Mouse (Mus musculus) kidney, adult 8-10 months (tissue): ENCODE measurements around the gene Ubac2.
"Not testable (repeated sequence)": the region's sequence is repeated elsewhere in the genome, so short reads cannot be mapped to it uniquely, and the experiment has no call there.

ENCODE experiments used
- DNase-seq, 2 experiments: peaks; one replicate each; pipeline ENCODE4 v3.0.0; 2022

Ubac2 gene

GRCm38 (mm10) chr14:121878176-121878858, at the start of gene Ubac2:
TSS of gene Ubac2 (plus strand) at chr14:121878620.
- peak; percentile 98 for DNase-seq

- no peak for DNase-seq
Observed at GRCm38 (mm10) chr14:121829816-121830442, 48.5 kb upstream of the Ubac2 start.

GRCm38 (mm10) chr14:121833001-121833520, 45.4 kb upstream of the Ubac2 start:
- DNase-seq, result no peak

GRCm38 (mm10) chr14:121838161-121838560, 40.3 kb upstream of the Ubac2 start:
- DNase-seq, result no peak

- no peak for DNase-seq
Observed at GRCm38 (mm10) chr14:121840217-121840616, 38.2 kb upstream of the Ubac2 start.

- no peak for DNase-seq
Observed at GRCm38 (mm10) chr14:121844486-121844885, 33.9 kb upstream of the Ubac2 start.

GRCm38 (mm10) chr14:121851231-121851630, 27.2 kb upstream of the Ubac2 start:
- no peak for DNase-seq

GRCm38 (mm10) chr14:121852531-121852930, 25.9 kb upstream of the Ubac2 start:
- DNase-seq, result no peak

GRCm38 (mm10) chr14:121865162-121865561, 13.3 kb upstream of the Ubac2 start:
- peak; percentile 57 to 79 for DNase-seq

GRCm38 (mm10) chr14:121866574-121866973, 11.8 kb upstream of the Ubac2 start:
- no peak for DNase-seq

- no peak for DNase-seq
Observed at GRCm38 (mm10) chr14:121869111-121869510, 9.3 kb upstream of the Ubac2 start.

- no peak for DNase-seq
Observed at GRCm38 (mm10) chr14:121872760-121873159, 5.7 kb upstream of the Ubac2 start.

- no peak for DNase-seq
Observed at GRCm38 (mm10) chr14:121873172-121873571, 5.2 kb upstream of the Ubac2 start.

GRCm38 (mm10) chr14:121873646-121874045, 4.8 kb upstream of the Ubac2 start:
- DNase-seq, result no peak

- not testable (repeated sequence) for DNase-seq
Observed at GRCm38 (mm10) chr14:121876190-121876589, 2.2 kb upstream of the Ubac2 start.

GRCm38 (mm10) chr14:121876860-121877259, 1.6 kb upstream of the Ubac2 start:
- DNase-seq, result no peak

- DNase-seq, result no peak
Observed at GRCm38 (mm10) chr14:121877640-121878039, 780 bp upstream of the Ubac2 start.

- DNase-seq, result no peak
Observed at GRCm38 (mm10) chr14:121878859-121879206, 413 bp downstream of the Ubac2 start.

- no peak for DNase-seq
Observed at GRCm38 (mm10) chr14:121879266-121879840, 933 bp downstream of the Ubac2 start.

GRCm38 (mm10) chr14:121881211-121881610, 2.8 kb downstream of the Ubac2 start:
- DNase-seq, result no peak

GRCm38 (mm10) chr14:121884150-121884797, 5.9 kb downstream of the Ubac2 start:
- no peak for DNase-seq

GRCm38 (mm10) chr14:121893747-121894146, 15.3 kb downstream of the Ubac2 start:
- DNase-seq, result peak; percentile 29 to 48

GRCm38 (mm10) chr14:121894511-121895135, 16.2 kb downstream of the Ubac2 start:
- DNase-seq, result peak; percentile 16 to 24
